Mouse (Mus musculus): ENCODE results near the gene Atad3a. TPM values are rescaled to one million over a fixed set of nuclear protein-coding genes. Genes with fewer than 3 reads are reported as not detected.

The Atad3a gene
- total and polyA plus RNA-seq, 3 experiments: 220 to 232 TPM; not detected in 1

DNA sequence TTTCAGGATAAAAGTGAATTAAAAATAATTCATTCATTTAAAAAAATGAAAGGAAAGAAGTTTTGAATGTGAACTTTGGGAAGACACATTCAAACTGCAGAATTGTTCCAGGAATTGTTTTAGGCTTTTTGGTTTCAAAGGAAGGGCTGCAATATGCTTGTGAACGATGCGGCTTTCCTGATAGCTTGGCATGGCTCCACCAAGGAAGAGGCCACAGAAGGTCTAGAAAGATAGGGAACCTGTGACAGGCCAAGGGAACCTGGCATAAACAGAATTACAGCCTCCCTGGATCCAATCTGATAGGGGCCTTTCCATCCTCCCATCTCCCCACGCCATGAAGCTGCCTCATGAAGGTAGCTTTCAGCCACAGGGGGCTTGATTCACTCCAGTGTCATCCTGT lies 27.4 kb upstream of the Atad3a start:
- TF ChIP-seq POLR2AphosphoS2 (IDR thresholded peaks at IDR 0.05; ENCODE audit: low read length) (peak; percentile 39; the same call in 1 of the 2 replicates), EP300 (IDR thresholded peaks at IDR 0.05; ENCODE audit: low read depth in 1 of 2, low read length in 2 of 2) (peak; percentile 93 to 96), CHD2 (IDR thresholded peaks at IDR 0.05; ENCODE audit: low read length) (no peak; the same call in 1 of the 2 replicates), MAZ (IDR thresholded peaks at IDR 0.05; ENCODE audit: low read depth, low read length) (no peak), JUND (IDR thresholded peaks at IDR 0.05; ENCODE audit: low read depth, low read length) (0 out of 2 replicates have a peak, but pooled peaks have one; percentile 12), ZC3H11A (IDR thresholded peaks at IDR 0.05; ENCODE audit: low read depth, low read length) (no peak), MYC (IDR thresholded peaks at IDR 0.05; ENCODE audit: low read depth, low read length) (peak; percentile 21; the same call in 1 of the 2 replicates), E2F4 (IDR thresholded peaks at IDR 0.05; ENCODE audit: borderline replicate concordance, low read depth, low read length) (no peak), TCF12 (IDR thresholded peaks at IDR 0.05; ENCODE audit: low read depth, low read length) (peak; percentile 95), HCFC1 (IDR thresholded peaks at IDR 0.05; ENCODE audit: low read depth, low read length) (peak; percentile 46; the same call in 1 of the 2 replicates), RAD21 (IDR thresholded peaks at IDR 0.05; ENCODE audit: low read depth, low read length) (no peak), MAFK (IDR thresholded peaks at IDR 0.05; ENCODE audit: borderline replicate concordance, low read depth, low read length) (peak; percentile 70; the same call in 1 of the 2 replicates), USF1 (IDR thresholded peaks at IDR 0.05; ENCODE audit: low read depth, low read length) (no peak), RCOR1 (IDR thresholded peaks at IDR 0.05; ENCODE audit: low read depth, low read length) (peak; percentile 91), ETS1 (IDR thresholded peaks at IDR 0.05; ENCODE audit: low read depth, low read length) (peak; percentile 82), POLR2A (IDR thresholded peaks at IDR 0.05; ENCODE audit: control insufficient read depth in 1 of 2, insufficient read depth in 1 of 2, low read depth in 1 of 2, low read length in 2 of 2, poor library complexity in 1 of 2) (no peak), TAL1 (IDR thresholded peaks at IDR 0.05; ENCODE audit: low read length) (peak; percentile 95), SIN3A (IDR thresholded peaks at IDR 0.05; ENCODE audit: low read length) (peak; percentile 71; the same call in 1 of the 2 replicates), GATA1 (IDR thresholded peaks at IDR 0.05; ENCODE audit: low read depth, low read length) (peak; percentile 95), MAX (IDR thresholded peaks at IDR 0.05; ENCODE audit: low read length) (peak; percentile 25; the same call in 1 of the 2 replicates), NRF1 (IDR thresholded peaks at IDR 0.05; ENCODE audit: insufficient read depth, low read depth, low read length, poor library complexity, severe bottlenecking) (0 out of 2 replicates have a peak, but pooled peaks have one; percentile 0), ZKSCAN1 (IDR thresholded peaks at IDR 0.05; ENCODE audit: low read depth, low read length) (no peak), MYB (IDR thresholded peaks at IDR 0.05; ENCODE audit: low read depth, low read length) (no peak), ELF1 (IDR thresholded peaks at IDR 0.05; ENCODE audit: low read depth, low read length) (0 out of 2 replicates have a peak, but pooled peaks have one; percentile 45), BHLHE40 (IDR thresholded peaks at IDR 0.05; ENCODE audit: borderline replicate concordance, low read depth, low read length) (no peak)
- H3K9me3 ChIP-seq (replicated peaks; ENCODE audit: insufficient read depth, low read length): no peaks in the 10 kb centered on the region
- H3K36me3 ChIP-seq (ENCODE audit: control insufficient read depth in 1 of 2, insufficient read depth in 2 of 2, low read length in 2 of 2): peaks cover 0 to 18% of the 10 kb centered on the region in 2 experiments; a peak in 2 of 4 replicates
- H3K27ac ChIP-seq (ENCODE audit: control insufficient read depth, low read depth, low read length): peak overlapping the region; percentile 85
- H3K4me3 ChIP-seq (ENCODE audit: control insufficient read depth in 1 of 2, insufficient read depth in 1 of 2, low read depth in 2 of 2, low read length in 2 of 2): no peak overlapping the region
- H3K79me2 ChIP-seq (ENCODE audit: control insufficient read depth, insufficient read depth, low read length, poor library complexity): no peaks in the 10 kb centered on the region; the same call in 1 of the 2 replicates
- DNase-seq (ENCODE audit: low read depth, low spot score): peak; percentile 89
- no peak overlapping the region for H3K9ac ChIP-seq (ENCODE audit: control insufficient read depth, low read depth, low read length, poor library complexity, severe bottlenecking)
- peaks cover 14 to 23% of the 10 kb centered on the region in 2 experiments for H3K4me1 ChIP-seq (ENCODE audit: control insufficient read depth in 1 of 2, insufficient read depth in 2 of 2, low read length in 2 of 2)
- H3K27me3 ChIP-seq (ENCODE audit: control insufficient read depth in 1 of 2, insufficient read depth in 2 of 2, low read length in 2 of 2): no peaks in the 10 kb centered on the region

All from MEL (cell line).